Mouse (Mus musculus): ENCODE measurements around the gene Pgm5. TPM values are rescaled to one million over a fixed set of nuclear protein-coding genes. Genes with fewer than 3 reads are reported as not detected.

Gene Pgm5
- polyA plus RNA-seq, 1 experiment: 0.83 TPM

DNA sequence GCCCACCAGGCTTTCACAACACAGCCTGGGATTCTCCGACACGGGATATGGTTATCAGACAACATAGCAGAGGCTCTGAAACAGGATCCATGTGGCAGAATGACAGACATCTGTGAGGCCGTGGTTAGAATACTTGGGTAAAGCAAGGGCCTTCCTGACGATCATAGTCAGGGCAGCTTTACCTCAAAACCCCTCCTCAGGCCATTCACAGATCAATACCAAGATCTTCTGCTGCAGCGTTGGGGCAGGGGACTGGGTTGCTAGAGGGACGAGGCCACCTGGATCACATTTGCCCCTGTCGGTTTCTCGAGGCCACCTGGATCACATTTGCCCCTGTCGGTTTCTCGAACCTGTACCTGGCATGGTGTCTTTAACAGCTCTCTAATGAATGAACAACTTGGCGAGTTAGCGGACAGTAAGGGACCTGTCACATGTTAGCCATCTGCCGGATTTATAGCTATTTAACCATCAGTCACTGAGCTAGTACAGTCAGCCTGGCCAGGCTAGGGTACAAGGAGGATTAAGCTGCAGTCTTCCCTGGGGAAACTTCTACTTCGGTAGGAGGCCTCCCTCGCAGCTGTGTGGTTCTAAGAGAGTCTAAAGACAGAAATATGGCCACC is 76.5 kb downstream of the Pgm5 start:
- no peak overlapping the region for H3K4me3 ChIP-seq (ENCODE audit: insufficient read depth, low read length)
- H3K4me1 ChIP-seq (ENCODE audit: control insufficient read depth, insufficient read depth, low read length): peaks cover 3% of the 10 kb centered on the region; the same call in 1 of the 2 replicates
- H3K27ac ChIP-seq (ENCODE audit: insufficient read depth, low read depth, low read length): no peak overlapping the region
- no peak for TF ChIP-seq POLR2A (IDR thresholded peaks at IDR 0.05; ENCODE audit: borderline replicate concordance, low read depth, low read length)
- no peak for TF ChIP-seq CTCF (IDR thresholded peaks at IDR 0.05; ENCODE audit: low read depth, low read length)

DNA sequence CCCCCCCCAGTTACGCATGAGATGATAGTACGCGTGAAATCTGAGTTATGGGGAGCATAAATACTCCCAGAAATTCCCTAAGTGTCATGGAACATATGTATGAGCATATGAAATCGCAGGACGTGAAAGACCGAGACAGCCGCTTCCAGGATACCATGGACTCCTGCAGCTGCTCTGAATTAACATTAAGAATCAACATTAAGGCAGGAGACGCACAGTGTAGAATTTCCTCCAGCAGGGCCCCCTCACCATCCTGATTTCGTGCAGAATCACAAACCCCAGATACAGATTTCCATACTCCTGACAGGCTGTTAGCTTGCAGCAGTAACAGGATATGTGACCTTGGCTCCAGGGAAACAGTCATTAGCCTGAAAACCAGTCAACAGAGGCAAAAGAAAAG is 77.9 kb downstream of the Pgm5 start:
- Histone ChIP-seq H3K27ac (ENCODE audit: insufficient read depth, low read depth, low read length) (no peak overlapping the region), H3K4me1 (ENCODE audit: control insufficient read depth, insufficient read depth, low read length) (no peaks in the 10 kb centered on the region), H3K4me3 (ENCODE audit: insufficient read depth, low read length) (no peak overlapping the region)
- no peak for TF ChIP-seq POLR2A (IDR thresholded peaks at IDR 0.05; ENCODE audit: borderline replicate concordance, low read depth, low read length)
- no peak for TF ChIP-seq CTCF (IDR thresholded peaks at IDR 0.05; ENCODE audit: low read depth, low read length)

DNA sequence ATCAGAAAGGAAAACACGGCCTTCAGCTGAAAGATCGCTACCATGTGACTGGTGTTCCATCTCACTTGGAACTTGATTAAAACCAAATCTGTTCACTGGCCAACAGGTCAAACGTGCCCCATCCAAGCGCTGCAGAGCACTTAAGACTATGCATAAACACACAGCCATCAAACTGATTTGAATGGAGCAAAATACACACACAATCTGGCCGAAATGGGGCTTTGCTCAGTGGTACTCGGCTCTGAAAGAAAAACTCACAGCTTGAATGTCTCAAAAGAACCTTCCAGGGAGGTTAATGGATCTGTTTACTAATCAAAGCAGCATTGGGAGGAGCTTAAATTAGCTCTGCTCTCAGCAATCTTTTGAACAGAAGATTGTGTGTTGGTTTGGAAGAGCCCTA is 81.7 kb downstream of the Pgm5 start:
- H3K4me3 ChIP-seq (ENCODE audit: insufficient read depth, low read length): no peak overlapping the region
- no peak overlapping the region for H3K27ac ChIP-seq (ENCODE audit: insufficient read depth, low read depth, low read length)
- no peak for TF ChIP-seq CTCF (IDR thresholded peaks at IDR 0.05; ENCODE audit: low read depth, low read length)
- TF ChIP-seq POLR2A (IDR thresholded peaks at IDR 0.05; ENCODE audit: borderline replicate concordance, low read depth, low read length): no peak
- H3K4me1 ChIP-seq (ENCODE audit: control insufficient read depth, insufficient read depth, low read length): no peaks in the 10 kb centered on the region

GRCm38 (mm10) chr19:24770345-24770744 is 91.3 kb downstream of the Pgm5 start:
- no peak overlapping the region for H3K27ac ChIP-seq (ENCODE audit: insufficient read depth, low read depth, low read length)
- peaks cover 2% of the 10 kb centered on the region; the same call in 1 of the 2 replicates for H3K4me1 ChIP-seq (ENCODE audit: control insufficient read depth, insufficient read depth, low read length)
- no peak overlapping the region for H3K4me3 ChIP-seq (ENCODE audit: insufficient read depth, low read length)
- TF ChIP-seq POLR2A (IDR thresholded peaks at IDR 0.05; ENCODE audit: borderline replicate concordance, low read depth, low read length) (no peak), CTCF (IDR thresholded peaks at IDR 0.05; ENCODE audit: low read depth, low read length) (no peak)

- TF ChIP-seq POLR2A (IDR thresholded peaks at IDR 0.05; ENCODE audit: borderline replicate concordance, low read depth, low read length) (no peak), CTCF (IDR thresholded peaks at IDR 0.05; ENCODE audit: low read depth, low read length) (no peak)
- Histone ChIP-seq H3K4me1 (ENCODE audit: control insufficient read depth, insufficient read depth, low read length) (peaks cover 3% of the 10 kb centered on the region; the same call in 1 of the 2 replicates), H3K27ac (ENCODE audit: insufficient read depth, low read depth, low read length) (no peak overlapping the region), H3K4me3 (ENCODE audit: insufficient read depth, low read length) (no peak overlapping the region)
These were observed 94.3 kb downstream of the Pgm5 start for GRCm38 (mm10) chr19:24767401-24767800.

DNA sequence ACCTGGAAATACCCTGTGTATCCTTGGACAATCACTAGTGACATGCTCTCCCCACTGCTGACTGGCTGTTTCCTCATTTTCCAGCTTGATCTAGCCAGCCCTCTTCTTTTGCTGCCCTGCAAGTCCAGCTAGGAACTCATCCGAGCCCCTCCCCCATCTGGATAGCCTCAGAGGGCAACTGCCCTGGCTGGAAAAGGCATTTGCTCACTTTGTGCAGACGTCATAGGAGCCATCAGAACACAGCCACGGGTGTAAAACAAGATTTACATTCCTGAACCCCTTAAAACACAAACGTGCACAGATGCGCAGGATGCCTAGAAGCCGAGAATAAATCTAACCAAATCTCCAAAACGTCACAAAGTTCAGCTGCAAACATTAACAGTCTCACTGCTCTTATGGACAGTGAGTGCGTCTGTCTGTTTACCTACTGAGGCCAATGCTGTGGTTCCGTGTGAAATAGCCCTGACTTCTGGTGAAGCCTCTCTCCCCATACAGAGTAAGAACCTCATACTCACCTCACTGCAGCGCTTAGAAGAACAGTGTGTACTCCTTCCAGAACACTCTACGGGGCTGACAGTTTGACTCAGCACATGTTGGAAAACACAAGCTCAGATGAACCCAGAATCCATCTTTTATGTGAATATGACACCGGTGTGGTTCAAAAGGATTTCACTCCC is 99.0 kb downstream of the Pgm5 start:
- no peak overlapping the region for H3K27ac ChIP-seq (ENCODE audit: insufficient read depth, low read depth, low read length)
- TF ChIP-seq POLR2A (IDR thresholded peaks at IDR 0.05; ENCODE audit: borderline replicate concordance, low read depth, low read length) (no peak), CTCF (IDR thresholded peaks at IDR 0.05; ENCODE audit: low read depth, low read length) (no peak)

GRCm38 (mm10) chr19:24756627-24757026 is 105.0 kb downstream of the Pgm5 start:
- TF ChIP-seq CTCF (IDR thresholded peaks at IDR 0.05; ENCODE audit: low read depth, low read length) (no peak), POLR2A (IDR thresholded peaks at IDR 0.05; ENCODE audit: borderline replicate concordance, low read depth, low read length) (no peak)
- Histone ChIP-seq H3K27ac (ENCODE audit: insufficient read depth, low read depth, low read length) (no peak overlapping the region), H3K4me3 (ENCODE audit: insufficient read depth, low read length) (no peak overlapping the region), H3K4me1 (ENCODE audit: control insufficient read depth, insufficient read depth, low read length) (no peaks in the 10 kb centered on the region)

More for the DNA sequence above, 99.0 kb downstream of the Pgm5 start:
- peaks cover 4% of the 10 kb centered on the region; the same call in 1 of the 2 replicates for H3K4me1 ChIP-seq (ENCODE audit: control insufficient read depth, insufficient read depth, low read length)
- no peak overlapping the region for H3K4me3 ChIP-seq (ENCODE audit: insufficient read depth, low read length)

DNA sequence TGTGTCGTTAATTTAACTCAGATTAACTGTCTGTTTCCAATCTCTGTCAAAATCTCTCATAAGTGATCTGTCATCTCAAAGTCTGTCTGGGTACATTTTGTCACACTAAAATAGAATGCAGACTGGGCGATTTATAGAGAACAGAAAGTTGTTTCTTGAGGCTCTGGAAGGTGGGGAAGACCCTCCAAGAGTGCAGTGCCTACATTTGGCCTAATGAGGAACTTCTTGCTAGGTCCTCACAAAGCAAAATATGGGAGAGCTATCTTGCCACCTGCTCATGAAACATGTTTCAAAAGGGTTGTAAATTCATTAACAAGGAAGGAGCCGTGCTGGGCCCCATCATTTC is 107.2 kb downstream of the Pgm5 start:
- no peak overlapping the region for H3K27ac ChIP-seq (ENCODE audit: insufficient read depth, low read depth, low read length)
- H3K4me3 ChIP-seq (ENCODE audit: insufficient read depth, low read length): no peak overlapping the region
- TF ChIP-seq POLR2A (IDR thresholded peaks at IDR 0.05; ENCODE audit: borderline replicate concordance, low read depth, low read length) (no peak), CTCF (IDR thresholded peaks at IDR 0.05; ENCODE audit: low read depth, low read length) (no peak)
- no peaks in the 10 kb centered on the region for H3K4me1 ChIP-seq (ENCODE audit: control insufficient read depth, insufficient read depth, low read length)

- no peak for TF ChIP-seq POLR2A (IDR thresholded peaks at IDR 0.05; ENCODE audit: borderline replicate concordance, low read depth, low read length)
- no peak for TF ChIP-seq CTCF (IDR thresholded peaks at IDR 0.05; ENCODE audit: low read depth, low read length)
- Histone ChIP-seq H3K4me1 (ENCODE audit: control insufficient read depth, insufficient read depth, low read length) (no peaks in the 10 kb centered on the region), H3K27ac (ENCODE audit: insufficient read depth, low read depth, low read length) (no peak overlapping the region), H3K4me3 (ENCODE audit: insufficient read depth, low read length) (no peak overlapping the region)
These were observed 107.8 kb downstream of the Pgm5 start for GRCm38 (mm10) chr19:24753617-24754439.

Data from bone marrow macrophage, adult 2 months (primary cell).